Mouse (Mus musculus) retina, postnatal 1 day (tissue): ENCODE data around the gene Ppef2.

Source experiments
- DNase-seq: peaks from one replicate; pipeline ENCODE4 v3.0.0-alpha.2; 2012

Ppef2 gene

GRCm38 (mm10) chr5:92183071-92183830 lies 72.8 kb downstream of the Ppef2 start:
- no peak for DNase-seq
